Comparison of ENCODE assay signal across 11 mouse cellular contexts in the genomic region with DNA sequence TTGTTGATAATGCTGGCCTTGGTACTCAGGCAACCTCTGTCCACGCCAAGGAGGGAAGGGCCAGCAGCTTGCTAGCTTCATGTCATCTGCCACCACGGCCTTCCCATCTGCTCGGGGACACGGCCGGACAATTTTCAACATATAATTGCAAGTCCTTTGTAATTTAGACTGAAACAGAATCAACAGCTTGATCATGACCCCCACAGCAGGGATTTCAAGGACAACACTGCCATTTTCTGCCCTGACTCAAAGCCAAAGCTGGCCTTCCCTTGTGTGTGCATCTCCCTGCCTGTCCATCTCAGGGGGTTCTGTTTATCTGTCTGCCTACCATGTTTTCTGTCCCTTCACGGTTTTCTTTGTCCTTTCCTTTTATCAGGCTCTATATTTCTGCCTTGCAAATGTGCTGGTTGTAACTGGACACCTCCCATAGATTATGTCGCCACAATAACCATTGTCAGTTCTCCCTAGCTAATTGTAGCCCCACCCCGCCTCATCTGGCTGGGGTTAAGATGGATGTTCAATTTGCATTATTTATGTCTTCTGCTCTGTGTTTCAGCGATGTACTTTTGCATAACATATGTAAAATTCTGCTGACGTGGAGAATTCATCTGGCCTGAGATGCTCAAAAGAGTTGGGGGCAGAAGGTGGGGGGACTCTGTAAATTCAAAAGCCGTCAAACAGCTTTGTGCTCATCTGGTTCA.
DNase-seq lines count a peak whose midpoint lies in the region; ATAC-seq and TF ChIP-seq lines count a peak whose summit lies in the region.
"Had no signal": no experiment of that assay in that cellular context is flagged by ENCODE, and none has a peak within 500 bp of the region (broad histone marks: within the 10 kb centered on the region; RNA-seq: fewer than 3 reads in every experiment).

No protein-coding gene starts in this region.

- H3K4me1 ChIP-seq in kidney, postnatal 0 days (replicated peaks; ENCODE audit: insufficient read depth, low read length), result no peaks in the 10 kb centered on the region
- peaks cover 11% of the 10 kb centered on the region; the same call in 1 of the 2 replicates for H3K4me1 ChIP-seq in hindbrain, embryonic 15.5 days (replicated peaks)
- H3K4me1 ChIP-seq in neural tube, embryonic 13.5 days (replicated peaks), result peaks cover 20% of the 10 kb centered on the region
- H3K4me1 ChIP-seq: liver, embryonic 15.5 days had no signal

- no peaks in the 10 kb centered on the region for H3K36me3 ChIP-seq in kidney, postnatal 0 days (ENCODE audit: insufficient read depth, low read length)
- H3K36me3 ChIP-seq in hindbrain, embryonic 15.5 days, result no peaks in the 10 kb centered on the region
- no peaks in the 10 kb centered on the region for H3K36me3 ChIP-seq in neural tube, embryonic 13.5 days
- H3K36me3 ChIP-seq: liver, embryonic 15.5 days had no signal

- H3K4me3 ChIP-seq in kidney, postnatal 0 days (replicated peaks; ENCODE audit: low read depth, low read length), result no peak overlapping the region
- H3K4me3 ChIP-seq in hindbrain, embryonic 15.5 days, result no peak overlapping the region
- no peak overlapping the region for H3K4me3 ChIP-seq in neural tube, embryonic 13.5 days
- H3K4me3 ChIP-seq: liver, embryonic 15.5 days had no signal

- 47% methylated on average over 11 of the region's 11 CpGs for WGBS in kidney, postnatal 0 days
- 26% methylated on average over 11 of the region's 11 CpGs for WGBS in hindbrain, embryonic 15.5 days
- WGBS in neural tube, embryonic 13.5 days, result 19% methylated on average over 11 of the region's 11 CpGs

- H3K27me3 ChIP-seq in kidney, postnatal 0 days (ENCODE audit: insufficient read depth, low read length), result no peaks in the 10 kb centered on the region
- no peaks in the 10 kb centered on the region for H3K27me3 ChIP-seq in hindbrain, embryonic 15.5 days
- H3K27me3 ChIP-seq in neural tube, embryonic 13.5 days, result no peaks in the 10 kb centered on the region
- H3K27me3 ChIP-seq: liver, embryonic 15.5 days had no signal

- H3K4me2 ChIP-seq in kidney, postnatal 0 days (ENCODE audit: low read length), result no peak overlapping the region
- no peak overlapping the region for H3K4me2 ChIP-seq in hindbrain, embryonic 15.5 days
- H3K4me2 ChIP-seq in neural tube, embryonic 13.5 days, result no peak overlapping the region
- H3K4me2 ChIP-seq: liver, embryonic 15.5 days had no signal

- ATAC-seq in kidney, postnatal 0 days (replicated peaks; ENCODE audit: low FRiP score, low read depth), result no peak
- ATAC-seq in hindbrain, embryonic 15.5 days (ENCODE audit: low FRiP score, low read depth), result no peak
- peak; percentile 73 for ATAC-seq in neural tube, embryonic 13.5 days (ENCODE audit: low read depth)

- no peak for TF ChIP-seq CTCF in kidney, postnatal 0 days (IDR thresholded peaks at IDR 0.05; ENCODE audit: low read depth)

- no peak overlapping the region for H3K9ac ChIP-seq in kidney, postnatal 0 days (ENCODE audit: low read depth, low read length)
- no peak overlapping the region for H3K9ac ChIP-seq in hindbrain, embryonic 15.5 days
- H3K9ac ChIP-seq in neural tube, embryonic 13.5 days, result no peak overlapping the region
- H3K9ac ChIP-seq: liver, embryonic 15.5 days had no signal

- no peaks in the 10 kb centered on the region for H3K9me3 ChIP-seq in kidney, postnatal 0 days (replicated peaks; ENCODE audit: low read length)
- no peaks in the 10 kb centered on the region for H3K9me3 ChIP-seq in hindbrain, embryonic 15.5 days
- no peaks in the 10 kb centered on the region for H3K9me3 ChIP-seq in neural tube, embryonic 13.5 days
- H3K9me3 ChIP-seq: liver, embryonic 15.5 days had no signal

- H3K27ac ChIP-seq in kidney, postnatal 0 days, result no peak overlapping the region
- peak overlapping the region; percentile 7 for H3K27ac ChIP-seq in hindbrain, embryonic 15.5 days (replicated peaks)
- H3K27ac ChIP-seq in neural tube, embryonic 13.5 days (replicated peaks), result peak overlapping the region; percentile 84
- H3K27ac ChIP-seq: liver, embryonic 15.5 days had no signal

- DNase-seq in cerebellum, adult 11-12 months, result peak; percentile 27
- DNase-seq in cerebellum, adult 18-20 months, result no peak
- peak; percentile 43 for DNase-seq in kidney, postnatal 0 days (ENCODE audit: low spot score)
- no peak for DNase-seq in kidney, postnatal 4 days
- no peak for DNase-seq in frontal cortex, postnatal 25 days (ENCODE audit: low spot score in 2 of 2)
- no peak for DNase-seq in spleen, adult 12 weeks (ENCODE audit: low spot score)
- DNase-seq: heart, postnatal 10 days; kidney, adult 9 months had no signal

Comparison
In these comparisons a context has a peak if more than half of its experiments do, and no peak if none do; other contexts are left out.
1. DNase-seq: peak in cerebellum, adult 11-12 months (single experiment) and kidney, postnatal 0 days (single experiment); none in cerebellum, adult 18-20 months (0 of 2), kidney, postnatal 4 days (0 of 2), frontal cortex, postnatal 25 days (0 of 2) and spleen, adult 12 weeks (single experiment).